ENCODE assay signal across 8 mouse cellular contexts in genomic region chr2:144160434-144160833, GRCm38 (mm10).
DNase-seq lines count a peak whose midpoint lies in the region; ATAC-seq and TF ChIP-seq lines count a peak whose summit lies in the region.

No protein-coding gene starts in this region.

- 37% methylated on average over 10 of the region's 10 CpGs for WGBS in lung, embryonic 15.5 days
- 44% methylated on average over 10 of the region's 10 CpGs for WGBS in lung, postnatal 0 days
- WGBS in embryonic facial prominence, embryonic 14.5 days: 30% methylated on average over 10 of the region's 10 CpGs
- 64% methylated on average over 10 of the region's 10 CpGs for WGBS in heart, embryonic 15.5 days
- 72% methylated on average over 10 of the region's 10 CpGs for WGBS in liver, embryonic 15.5 days (ENCODE audit: insufficient replicate concordance)
- 66% methylated on average over 10 of the region's 10 CpGs for WGBS in hindbrain, embryonic 14.5 days
- 58% methylated on average over 10 of the region's 10 CpGs for WGBS in forebrain, embryonic 15.5 days

- DNase-seq in lung, postnatal 0 days (ENCODE audit: low spot score): no peak
- peak; percentile 93 for DNase-seq in embryonic facial prominence, embryonic 14.5 days (ENCODE audit: low spot score)
- DNase-seq in hindbrain, embryonic 14.5 days (ENCODE audit: low spot score): no peak
- DNase-seq in adrenal gland, adult 18-20 months (ENCODE audit: low spot score in 2 of 2): no peak

- H3K9me3 ChIP-seq in lung, embryonic 15.5 days: no peaks in the 10 kb centered on the region
- no peaks in the 10 kb centered on the region for H3K9me3 ChIP-seq in lung, postnatal 0 days (ENCODE audit: low read length)
- no peaks in the 10 kb centered on the region for H3K9me3 ChIP-seq in embryonic facial prominence, embryonic 14.5 days (ENCODE audit: control insufficient read depth, low read length)
- no peaks in the 10 kb centered on the region for H3K9me3 ChIP-seq in heart, embryonic 15.5 days (replicated peaks)
- no peaks in the 10 kb centered on the region for H3K9me3 ChIP-seq in liver, embryonic 15.5 days (replicated peaks)
- H3K9me3 ChIP-seq in hindbrain, embryonic 14.5 days (ENCODE audit: control insufficient read depth, low read length): no peaks in the 10 kb centered on the region
- H3K9me3 ChIP-seq in forebrain, embryonic 15.5 days: no peaks in the 10 kb centered on the region

- no peak for TF ChIP-seq EP300 in lung, postnatal 0 days (IDR thresholded peaks at IDR 0.05)

- H3K4me2 ChIP-seq in lung, embryonic 15.5 days: no peak overlapping the region
- H3K4me2 ChIP-seq in lung, postnatal 0 days (replicated peaks; ENCODE audit: low read depth, low read length): no peak overlapping the region
- peak overlapping the region; percentile 40 for H3K4me2 ChIP-seq in embryonic facial prominence, embryonic 14.5 days (ENCODE audit: low read depth, low read length)
- 0 out of 2 replicates have a peak overlapping the region, but pooled peaks have one; percentile 15 for H3K4me2 ChIP-seq in heart, embryonic 15.5 days
- H3K4me2 ChIP-seq in liver, embryonic 15.5 days: peak overlapping the region; percentile 10; the same call in 1 of the 2 replicates
- no peak overlapping the region for H3K4me2 ChIP-seq in hindbrain, embryonic 14.5 days (replicated peaks)
- no peak overlapping the region for H3K4me2 ChIP-seq in forebrain, embryonic 15.5 days (replicated peaks)

- 0 out of 2 replicates have a peak, but pooled peaks have one; percentile 5 for ATAC-seq in lung, embryonic 15.5 days (ENCODE audit: borderline replicate concordance, extremely low read depth, low FRiP score, low TSS enrichment)
- ATAC-seq in lung, postnatal 0 days: no peak
- ATAC-seq in embryonic facial prominence, embryonic 14.5 days (ENCODE audit: low read depth): peak; percentile 65
- ATAC-seq in heart, embryonic 15.5 days (replicated peaks; ENCODE audit: insufficient number of reproducible peaks, insufficient read depth, low FRiP score, low read depth): 0 out of 2 replicates have a peak, but pooled peaks have one; percentile 12
- ATAC-seq in liver, embryonic 15.5 days (ENCODE audit: insufficient read depth): no peak
- no peak for ATAC-seq in hindbrain, embryonic 14.5 days (ENCODE audit: low FRiP score)
- ATAC-seq in forebrain, embryonic 15.5 days (replicated peaks): no peak

- TF ChIP-seq CTCF in lung, postnatal 0 days (IDR thresholded peaks at IDR 0.05): no peak

- peaks cover 19% of the 10 kb centered on the region for H3K4me1 ChIP-seq in lung, embryonic 15.5 days
- H3K4me1 ChIP-seq in lung, postnatal 0 days (ENCODE audit: insufficient read depth, low read depth, low read length): peaks cover 6% of the 10 kb centered on the region; the same call in 1 of the 2 replicates
- H3K4me1 ChIP-seq in embryonic facial prominence, embryonic 14.5 days (ENCODE audit: control insufficient read depth, insufficient read depth, low read length): peaks cover 59% of the 10 kb centered on the region
- H3K4me1 ChIP-seq in heart, embryonic 15.5 days (replicated peaks): peaks cover 24% of the 10 kb centered on the region
- H3K4me1 ChIP-seq in liver, embryonic 15.5 days (replicated peaks): peaks cover 3% of the 10 kb centered on the region
- peaks cover 15% of the 10 kb centered on the region for H3K4me1 ChIP-seq in hindbrain, embryonic 14.5 days (replicated peaks; ENCODE audit: control insufficient read depth, insufficient read depth, low read length)
- peaks cover 20% of the 10 kb centered on the region for H3K4me1 ChIP-seq in forebrain, embryonic 15.5 days

- H3K36me3 ChIP-seq in lung, embryonic 15.5 days: no peaks in the 10 kb centered on the region
- no peaks in the 10 kb centered on the region for H3K36me3 ChIP-seq in lung, postnatal 0 days (ENCODE audit: insufficient read depth, low read length)
- no peaks in the 10 kb centered on the region for H3K36me3 ChIP-seq in embryonic facial prominence, embryonic 14.5 days (ENCODE audit: control insufficient read depth, insufficient read depth, low read length)
- H3K36me3 ChIP-seq in heart, embryonic 15.5 days: no peaks in the 10 kb centered on the region
- no peaks in the 10 kb centered on the region for H3K36me3 ChIP-seq in liver, embryonic 15.5 days (replicated peaks)
- no peaks in the 10 kb centered on the region for H3K36me3 ChIP-seq in hindbrain, embryonic 14.5 days (replicated peaks; ENCODE audit: control insufficient read depth, insufficient read depth)
- H3K36me3 ChIP-seq in forebrain, embryonic 15.5 days: no peaks in the 10 kb centered on the region

- no peaks in the 10 kb centered on the region; the same call in 1 of the 2 replicates for H3K27me3 ChIP-seq in lung, embryonic 15.5 days
- H3K27me3 ChIP-seq in lung, postnatal 0 days (replicated peaks; ENCODE audit: insufficient read depth, low read length): no peaks in the 10 kb centered on the region
- no peaks in the 10 kb centered on the region for H3K27me3 ChIP-seq in embryonic facial prominence, embryonic 14.5 days (replicated peaks; ENCODE audit: control insufficient read depth, insufficient read depth, low read length)
- H3K27me3 ChIP-seq in heart, embryonic 15.5 days: no peaks in the 10 kb centered on the region
- peaks cover 15% of the 10 kb centered on the region; the same call in 1 of the 2 replicates for H3K27me3 ChIP-seq in liver, embryonic 15.5 days
- H3K27me3 ChIP-seq in hindbrain, embryonic 14.5 days (ENCODE audit: control insufficient read depth, insufficient read depth, low read length): no peaks in the 10 kb centered on the region
- peaks cover 9% of the 10 kb centered on the region; the same call in 1 of the 2 replicates for H3K27me3 ChIP-seq in forebrain, embryonic 15.5 days

- H3K9ac ChIP-seq in lung, embryonic 15.5 days: no peak overlapping the region
- no peak overlapping the region for H3K9ac ChIP-seq in lung, postnatal 0 days (replicated peaks; ENCODE audit: low read depth)
- H3K9ac ChIP-seq in embryonic facial prominence, embryonic 14.5 days (ENCODE audit: low read depth, low read length): peak overlapping the region; percentile 0; the same call in 1 of the 2 replicates
- H3K9ac ChIP-seq in heart, embryonic 15.5 days: no peak overlapping the region
- no peak overlapping the region for H3K9ac ChIP-seq in liver, embryonic 15.5 days
- no peak overlapping the region for H3K9ac ChIP-seq in hindbrain, embryonic 14.5 days
- no peak overlapping the region for H3K9ac ChIP-seq in forebrain, embryonic 15.5 days (replicated peaks)

- H3K4me3 ChIP-seq in lung, embryonic 15.5 days: no peak overlapping the region
- no peak overlapping the region for H3K4me3 ChIP-seq in lung, postnatal 0 days (ENCODE audit: low read depth, low read length)
- H3K4me3 ChIP-seq in embryonic facial prominence, embryonic 14.5 days (ENCODE audit: low read depth, low read length): no peak overlapping the region
- H3K4me3 ChIP-seq in heart, embryonic 15.5 days: no peak overlapping the region
- no peak overlapping the region for H3K4me3 ChIP-seq in liver, embryonic 15.5 days (replicated peaks)
- H3K4me3 ChIP-seq in hindbrain, embryonic 14.5 days (replicated peaks; ENCODE audit: low read length): no peak overlapping the region
- no peak overlapping the region for H3K4me3 ChIP-seq in forebrain, embryonic 15.5 days

- peak overlapping the region; percentile 62 for H3K27ac ChIP-seq in lung, embryonic 15.5 days
- no peak overlapping the region for H3K27ac ChIP-seq in lung, postnatal 0 days (ENCODE audit: low read length)
- H3K27ac ChIP-seq in embryonic facial prominence, embryonic 14.5 days (replicated peaks; ENCODE audit: low read depth, low read length): peak overlapping the region; percentile 96
- peak overlapping the region; percentile 81 for H3K27ac ChIP-seq in heart, embryonic 15.5 days
- no peak overlapping the region for H3K27ac ChIP-seq in liver, embryonic 15.5 days (replicated peaks)
- H3K27ac ChIP-seq in hindbrain, embryonic 14.5 days: no peak overlapping the region
- no peak overlapping the region for H3K27ac ChIP-seq in forebrain, embryonic 15.5 days (replicated peaks)

Comparison
In these comparisons a context has a peak if more than half of its experiments do, and no peak if none do; other contexts are left out.
1. ATAC-seq: peak in lung, embryonic 15.5 days (single experiment), embryonic facial prominence, embryonic 14.5 days (single experiment) and heart, embryonic 15.5 days (single experiment); none in lung, postnatal 0 days (single experiment), liver, embryonic 15.5 days (single experiment), hindbrain, embryonic 14.5 days (single experiment) and forebrain, embryonic 15.5 days (single experiment).
2. H3K27ac ChIP-seq: peak in lung, embryonic 15.5 days (single experiment), embryonic facial prominence, embryonic 14.5 days (single experiment) and heart, embryonic 15.5 days (single experiment); none in lung, postnatal 0 days (single experiment), liver, embryonic 15.5 days (single experiment), hindbrain, embryonic 14.5 days (single experiment) and forebrain, embryonic 15.5 days (single experiment).
3. H3K4me2 ChIP-seq: peak in embryonic facial prominence, embryonic 14.5 days (single experiment), heart, embryonic 15.5 days (single experiment) and liver, embryonic 15.5 days (single experiment); none in lung, embryonic 15.5 days (single experiment), lung, postnatal 0 days (single experiment), hindbrain, embryonic 14.5 days (single experiment) and forebrain, embryonic 15.5 days (single experiment).